Mouse (Mus musculus) retina, postnatal 7 days (tissue): ENCODE measurements around the gene Olfr906.

Source experiments
- DNase-seq: peaks from one replicate; pipeline ENCODE4 v3.0.0-alpha.2; 2012; ENCODE audit warnings: low read depth, low spot score

The Olfr906 gene

DNA sequence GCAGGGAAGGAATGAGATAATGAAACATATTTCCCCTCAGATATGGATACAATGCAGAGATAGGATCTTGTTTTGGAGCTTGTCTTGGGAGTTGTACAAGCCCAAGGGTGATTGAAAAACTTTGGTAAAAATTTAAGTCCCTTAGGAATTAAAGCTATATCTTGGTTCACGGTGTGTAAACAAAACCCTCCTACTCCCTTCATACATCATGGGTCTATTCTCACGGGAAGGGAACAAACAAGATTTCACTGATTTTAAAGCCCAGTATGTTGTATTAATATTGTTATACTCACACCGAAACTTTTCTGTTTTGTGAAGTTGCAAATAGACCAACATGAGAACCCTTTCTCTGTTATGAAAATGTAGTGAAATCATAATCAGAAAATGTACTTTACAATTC is at the start of gene Olfr906:
Gene Olfr906, plus strand, starts transcription at position 301 of the 400 bp plus-strand sequence.
- no peak for DNase-seq

DNA sequence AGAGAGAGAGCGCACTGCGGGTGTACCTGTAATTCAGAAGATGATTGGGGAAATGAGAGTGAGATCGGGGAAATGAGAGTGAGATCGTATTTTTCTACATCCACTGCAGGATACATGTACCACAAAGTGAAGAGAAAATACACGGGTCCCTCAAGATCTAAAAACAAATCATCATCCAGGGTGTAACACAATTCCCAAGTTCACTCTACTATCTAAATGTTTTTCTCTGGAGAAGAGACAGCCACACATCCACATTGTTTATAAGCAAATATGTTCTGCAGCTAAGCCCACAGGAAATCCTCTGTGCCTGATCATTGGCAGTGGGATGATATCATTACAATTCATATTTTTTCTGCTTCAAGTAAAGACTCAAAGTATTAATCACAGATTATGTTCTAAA is 39.5 kb upstream of the Olfr906 start, which contains the start of gene Olfr902:
Gene Olfr902, plus strand, starts transcription at position 301 of the 400 bp plus-strand sequence.
- DNase-seq = no peak

DNA sequence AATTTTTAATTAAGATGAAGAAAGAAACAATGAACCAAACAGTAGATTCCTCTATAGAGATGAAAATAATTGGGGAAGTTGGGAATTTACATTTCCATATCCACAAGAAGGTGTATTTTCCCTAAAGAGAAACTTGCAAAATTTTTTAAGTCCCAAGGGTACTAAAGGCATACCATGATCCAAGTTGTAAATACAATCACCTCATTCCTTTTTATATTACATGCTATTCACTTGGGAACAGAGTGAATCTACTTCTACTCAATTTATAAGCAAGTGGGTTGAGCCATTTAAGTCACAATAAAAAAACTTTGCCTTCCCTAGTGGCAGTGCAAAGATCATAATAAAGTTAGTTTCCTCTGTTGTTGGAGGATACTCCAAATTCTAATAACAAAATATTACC is 24.0 kb upstream of the Olfr906 start, which contains the start of gene Olfr904:
Gene Olfr904, plus strand, starts transcription at position 301 of the 400 bp plus-strand sequence.
- no peak for DNase-seq

DNA sequence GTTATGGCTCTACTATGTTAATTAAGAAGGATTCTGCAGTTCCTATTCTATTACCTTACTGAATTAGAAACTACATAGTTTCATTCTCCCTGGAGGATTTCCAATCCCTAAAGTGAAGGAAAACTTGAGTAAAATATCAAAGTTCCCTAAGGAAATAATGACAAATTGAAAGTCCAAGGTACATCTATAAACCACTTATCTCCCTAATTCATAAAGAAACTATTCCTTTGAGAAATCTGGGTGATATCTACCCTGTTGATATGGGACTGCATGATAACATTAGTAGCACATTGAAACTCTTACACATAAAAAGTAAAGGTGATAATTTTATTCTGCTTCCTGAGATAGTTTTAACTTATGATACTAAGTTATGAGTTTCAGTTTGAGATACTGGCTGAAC is 16.1 kb upstream of the Olfr906 start, which contains the start of gene Olfr905:
Gene Olfr905, plus strand, starts transcription at position 301 of the 400 bp plus-strand sequence.
- no peak for DNase-seq

DNA sequence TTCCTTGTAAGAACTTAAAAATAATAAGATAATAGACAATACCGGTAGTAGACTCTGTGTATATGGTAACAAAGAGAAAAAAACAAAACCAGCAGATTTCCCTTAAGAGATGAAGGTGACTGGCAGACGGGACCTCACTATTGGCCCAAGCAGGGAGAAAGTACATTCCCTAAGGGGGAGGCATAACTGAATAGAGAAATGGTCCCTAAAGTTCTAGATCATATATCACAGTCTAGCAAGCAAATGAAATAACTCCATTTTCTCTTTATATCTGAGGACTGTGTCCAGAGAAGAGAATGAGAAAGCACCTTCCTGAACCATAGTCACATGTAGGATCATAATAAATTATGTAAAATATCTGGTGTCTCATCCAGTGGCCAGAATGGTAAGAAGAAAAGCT is 8.6 kb downstream of the Olfr906 start, which contains the start of gene Olfr907:
Gene Olfr907, plus strand, starts transcription at position 301 of the 400 bp plus-strand sequence.
- DNase-seq = no peak

DNA sequence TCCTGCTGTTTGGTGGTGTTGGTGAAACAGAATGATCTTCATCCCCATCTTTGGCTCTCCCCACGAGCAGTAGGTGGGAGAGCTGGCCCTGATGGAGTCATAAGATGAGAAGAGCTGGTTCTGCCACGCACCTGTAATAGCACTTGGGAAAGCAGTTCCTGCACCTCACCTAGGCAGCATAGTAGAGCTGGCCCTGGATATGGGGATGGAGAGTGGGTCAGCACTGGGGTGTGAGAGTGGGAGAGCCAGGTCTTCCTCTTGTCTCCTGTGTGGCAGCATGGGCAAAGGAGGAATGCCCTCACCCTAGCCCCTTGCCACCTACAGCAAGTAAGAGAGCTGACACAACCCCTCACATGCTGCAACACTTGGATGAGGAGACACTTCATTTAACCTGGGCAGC is 25.5 kb downstream of the Olfr906 start:
- no peak for DNase-seq

DNA sequence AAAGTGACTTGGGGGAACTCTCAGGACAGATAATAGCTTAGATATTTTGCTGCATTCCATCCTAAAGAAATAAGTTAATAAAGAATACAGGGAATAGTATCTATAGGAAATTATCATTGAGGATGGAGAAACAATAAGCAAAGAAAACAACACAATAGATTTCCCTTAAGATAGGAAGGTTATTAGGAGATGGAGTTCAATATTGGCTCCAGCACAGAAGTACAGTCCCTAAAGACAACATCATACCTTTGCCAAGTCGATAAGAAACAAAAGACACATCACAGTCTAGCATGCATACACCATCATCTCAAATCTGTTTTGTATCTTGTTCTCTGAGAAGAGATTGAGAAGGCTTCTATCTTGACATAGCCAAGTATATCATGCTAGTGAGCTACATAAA is 34.4 kb downstream of the Olfr906 start, which contains the start of gene Olfr911-ps1:
Gene Olfr911-ps1, plus strand, starts transcription at position 301 of the 400 bp plus-strand sequence.
- DNase-seq = no peak

DNA sequence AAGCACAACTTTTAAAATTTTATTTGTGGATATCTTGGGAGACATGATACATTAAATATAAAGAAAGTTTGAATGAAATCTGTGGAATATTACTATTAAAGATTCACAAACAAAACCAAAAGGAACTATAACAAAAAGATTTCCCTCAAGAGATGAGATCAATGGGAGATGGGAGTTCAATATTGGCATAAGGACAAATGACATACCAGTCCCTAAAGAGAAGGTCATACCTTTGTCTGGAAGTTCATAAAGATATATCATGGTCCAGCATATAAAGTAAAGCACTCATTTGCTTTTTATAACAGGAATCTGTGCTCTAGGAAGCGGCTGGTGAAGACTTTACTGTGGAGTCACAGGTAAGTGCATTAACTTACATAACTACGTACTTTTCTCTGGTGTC is 50.7 kb downstream of the Olfr906 start, which contains the start of gene Olfr910:
Gene Olfr910, plus strand, starts transcription at position 301 of the 400 bp plus-strand sequence.
- no peak for DNase-seq
